Mouse (Mus musculus) MN1 (cell line): ENCODE data around the gene Arid5a.

Experiments used
- DNase-seq: peaks from one replicate; pipeline ENCODE4 v3.0.0-alpha.2; 2016; ENCODE audit warnings: low spot score

Gene Arid5a

GRCm38 (mm10) chr1:36325900-36326321 is 18.4 kb downstream of the Arid5a start:
- DNase-seq, result peak; percentile 83

GRCm38 (mm10) chr1:36326815-36327214 is 19.3 kb downstream of the Arid5a start:
- DNase-seq, result no peak

- no peak for DNase-seq
Measured at GRCm38 (mm10) chr1:36331743-36332142, 24.2 kb downstream of the Arid5a start.

- no peak for DNase-seq
Measured at GRCm38 (mm10) chr1:36332955-36333887, 25.7 kb downstream of the Arid5a start.

- no peak for DNase-seq
Measured at GRCm38 (mm10) chr1:36342547-36342946, 35.0 kb downstream of the Arid5a start.

- no peak for DNase-seq
Measured at GRCm38 (mm10) chr1:36352351-36352750, 44.8 kb downstream of the Arid5a start.

- no peak for DNase-seq
Measured at GRCm38 (mm10) chr1:36356955-36357695, 49.6 kb downstream of the Arid5a start.

GRCm38 (mm10) chr1:36367698-36368097 is 60.2 kb downstream of the Arid5a start:
- peak; percentile 12 for DNase-seq

GRCm38 (mm10) chr1:36368112-36368968 is 60.8 kb downstream of the Arid5a start:
- peak; percentile 27 for DNase-seq

GRCm38 (mm10) chr1:36368969-36369645 is 61.6 kb downstream of the Arid5a start, which contains the start of gene Kansl3:
Gene Kansl3, minus strand, starts transcription at chr1:36369181.
- peak; percentile 97 for DNase-seq

- DNase-seq, result no peak
Measured at GRCm38 (mm10) chr1:36370918-36371317, 63.4 kb downstream of the Arid5a start.

- DNase-seq, result no peak
Measured at GRCm38 (mm10) chr1:36371934-36372845, 64.7 kb downstream of the Arid5a start, which contains the start of gene Fer1l5. Gene Fer1l5, plus strand, starts transcription at chr1:36372291.
